Mouse (Mus musculus): ENCODE measurements at regions not wholly inside any gene's neighbourhood (a gene's known extent, or its start where the extent isn't known, plus 50 kb on each side); places are given as distances from the start of the nearest gene placed in this dataset.

- Histone ChIP-seq H3K36me3 (no peaks in the 10 kb centered on the region), H3K9me3 (replicated peaks) (no peaks in the 10 kb centered on the region), H3K4me3 (no peak overlapping the region), H3K27ac (no peak overlapping the region), H3K27me3 (ENCODE audit: low read depth, poor library complexity, severe bottlenecking) (no peaks in the 10 kb centered on the region), H3K4me1 (no peaks in the 10 kb centered on the region)
- no peak for DNase-seq (ENCODE audit: low spot score)
- WGBS, result 80% methylated on average over 2 of the region's 2 CpGs
Observed at GRCm38 (mm10) chrX:7474831-7475230, 98.6 kb upstream of the Foxp3 start.

DNA sequence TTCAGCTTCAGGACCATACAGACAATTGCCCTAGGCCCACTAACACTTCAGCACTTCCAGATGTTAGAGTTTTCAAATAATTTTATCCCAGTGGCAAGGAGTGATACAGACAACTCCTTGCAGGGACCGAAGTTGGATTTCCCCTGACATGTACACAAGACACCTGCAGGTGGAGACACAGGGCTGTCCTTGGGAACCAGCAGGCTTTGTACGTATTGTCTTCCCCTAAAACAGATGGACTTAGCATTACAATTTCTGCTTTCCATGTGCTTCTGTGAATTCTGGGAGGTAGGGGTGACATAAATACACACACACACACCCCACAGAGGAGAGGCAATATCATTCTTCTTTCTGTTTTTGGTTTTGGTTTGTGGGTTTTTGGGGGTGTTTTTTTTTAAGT, 98.2 kb upstream of the Usp27x start:
- Histone ChIP-seq H3K4me1 (no peaks in the 10 kb centered on the region), H3K36me3 (no peaks in the 10 kb centered on the region), H3K27me3 (ENCODE audit: low read depth, poor library complexity, severe bottlenecking) (no peaks in the 10 kb centered on the region), H3K4me3 (no peak overlapping the region), H3K9me3 (replicated peaks) (no peaks in the 10 kb centered on the region), H3K27ac (no peak overlapping the region)
- DNase-seq (ENCODE audit: low spot score), result peak; percentile 29
- 28% methylated on average over 2 of the region's 2 CpGs for WGBS

- Histone ChIP-seq H3K36me3 (no peaks in the 10 kb centered on the region), H3K4me1 (no peaks in the 10 kb centered on the region), H3K27me3 (ENCODE audit: low read depth, poor library complexity, severe bottlenecking) (no peaks in the 10 kb centered on the region), H3K9me3 (replicated peaks) (no peaks in the 10 kb centered on the region), H3K4me3 (no peak overlapping the region), H3K27ac (no peak overlapping the region)
- 89% methylated on average over 1 of the region's 1 CpGs for WGBS
- no peak for DNase-seq (ENCODE audit: low spot score)
Observed at GRCm38 (mm10) chrX:7469801-7470200, 94.2 kb upstream of the Usp27x start.

- H3K27me3 ChIP-seq (ENCODE audit: low read depth, poor library complexity, severe bottlenecking), result no peaks in the 10 kb centered on the region
- H3K4me3 ChIP-seq, result no peak overlapping the region
- H3K4me1 ChIP-seq, result no peaks in the 10 kb centered on the region
- DNase-seq (ENCODE audit: low spot score), result no peak
- H3K36me3 ChIP-seq, result no peaks in the 10 kb centered on the region
- WGBS, result 59% methylated on average over 1 of the region's 1 CpGs
- no peak overlapping the region for H3K27ac ChIP-seq
- no peaks in the 10 kb centered on the region for H3K9me3 ChIP-seq (replicated peaks)
Observed at GRCm38 (mm10) chrX:7467985-7468384, 92.4 kb upstream of the Usp27x start.

DNA sequence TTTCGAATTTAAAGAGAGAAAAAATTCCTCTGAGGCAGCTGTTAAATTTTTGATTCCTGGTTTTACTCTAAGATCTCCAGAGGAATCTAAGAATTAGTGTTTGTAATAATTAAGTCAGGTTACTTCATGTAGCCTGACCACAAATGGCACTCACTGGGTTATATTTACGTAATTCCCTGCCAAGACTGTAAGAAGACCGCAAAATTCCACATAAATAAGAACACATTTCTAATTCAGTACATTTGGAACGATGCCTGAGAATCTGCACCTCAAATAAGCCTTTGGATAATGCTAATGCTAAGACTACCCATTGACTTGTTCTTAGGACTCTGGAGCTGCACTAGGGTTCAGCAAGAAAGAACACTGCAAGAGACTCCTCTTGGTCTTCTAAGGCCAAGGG, 81.2 kb upstream of the Usp27x start:
- no peak overlapping the region for H3K4me3 ChIP-seq
- no peak for DNase-seq (ENCODE audit: low spot score)
- WGBS, result 92% methylated on average over 4 of the region's 4 CpGs
- H3K9me3 ChIP-seq (replicated peaks), result no peaks in the 10 kb centered on the region
- no peaks in the 10 kb centered on the region for H3K36me3 ChIP-seq
- no peaks in the 10 kb centered on the region for H3K4me1 ChIP-seq
- H3K27ac ChIP-seq, result no peak overlapping the region
- H3K27me3 ChIP-seq (ENCODE audit: low read depth, poor library complexity, severe bottlenecking), result no peaks in the 10 kb centered on the region

DNA sequence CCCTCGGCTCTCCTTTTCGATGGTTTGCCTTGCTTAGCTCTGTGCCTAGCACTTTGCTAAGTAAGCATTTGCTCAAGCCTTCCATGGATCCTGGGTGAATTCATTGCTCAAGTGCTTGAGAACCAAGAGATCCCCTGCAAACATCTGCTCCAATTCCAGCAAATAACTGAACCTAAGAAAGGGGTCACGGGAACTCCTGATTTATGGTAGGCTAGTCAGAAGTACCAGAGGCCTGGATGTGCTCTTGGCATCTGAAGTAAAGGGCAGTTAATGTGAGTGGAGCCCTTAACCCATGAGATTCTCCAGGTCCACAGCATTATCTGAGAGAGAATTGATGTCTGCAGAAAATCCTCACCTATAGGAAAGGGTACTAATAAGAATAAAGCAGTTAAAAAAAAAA, 69.4 kb upstream of the Usp27x start:
- no peaks in the 10 kb centered on the region for H3K27me3 ChIP-seq (ENCODE audit: low read depth, poor library complexity, severe bottlenecking)
- 47% methylated on average over 3 of the region's 3 CpGs for WGBS
- no peak overlapping the region for H3K4me3 ChIP-seq
- H3K4me1 ChIP-seq, result peaks cover 10% of the 10 kb centered on the region
- no peaks in the 10 kb centered on the region for H3K9me3 ChIP-seq (replicated peaks)
- H3K27ac ChIP-seq, result no peak overlapping the region
- no peaks in the 10 kb centered on the region for H3K36me3 ChIP-seq
- DNase-seq (ENCODE audit: low spot score), result no peak

- 40% methylated on average over 6 of the region's 6 CpGs for WGBS
- peaks cover 10% of the 10 kb centered on the region for H3K4me1 ChIP-seq
- H3K9me3 ChIP-seq (replicated peaks), result no peaks in the 10 kb centered on the region
- H3K36me3 ChIP-seq, result no peaks in the 10 kb centered on the region
- no peak overlapping the region for H3K4me3 ChIP-seq
- H3K27me3 ChIP-seq (ENCODE audit: low read depth, poor library complexity, severe bottlenecking), result no peaks in the 10 kb centered on the region
- no peak for DNase-seq (ENCODE audit: low spot score)
- H3K27ac ChIP-seq, result no peak overlapping the region
Observed at GRCm38 (mm10) chrX:7444583-7444982, 69.0 kb upstream of the Usp27x start.

DNA sequence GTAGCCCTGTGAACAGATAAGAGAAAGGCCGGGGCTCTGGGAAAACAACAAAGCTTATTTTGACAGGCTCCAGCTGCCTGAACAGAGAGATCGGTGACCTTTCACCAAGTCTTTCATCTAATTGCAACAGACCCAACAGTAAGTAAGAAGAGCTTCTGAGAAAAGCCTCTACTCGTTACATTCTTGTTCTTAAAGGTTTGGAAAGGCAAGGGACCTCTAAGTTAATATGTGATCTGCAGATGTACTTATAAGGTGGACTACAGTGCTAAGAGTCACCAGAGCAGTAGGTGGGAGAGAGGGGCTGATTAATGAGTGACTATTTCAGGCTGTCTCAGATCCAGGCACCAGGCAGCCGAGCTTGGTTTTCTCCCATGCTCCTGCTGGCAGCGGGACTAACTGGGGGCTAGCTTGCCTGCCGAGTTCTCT, 68.4 kb upstream of the Usp27x start:
- Histone ChIP-seq H3K9me3 (replicated peaks) (no peaks in the 10 kb centered on the region), H3K27ac (no peak overlapping the region), H3K36me3 (no peaks in the 10 kb centered on the region), H3K27me3 (ENCODE audit: low read depth, poor library complexity, severe bottlenecking) (no peaks in the 10 kb centered on the region), H3K4me3 (no peak overlapping the region), H3K4me1 (peaks cover 10% of the 10 kb centered on the region)
- no peak for DNase-seq (ENCODE audit: low spot score)
- WGBS, result 28% methylated on average over 6 of the region's 6 CpGs

- H3K9me3 ChIP-seq (replicated peaks), result no peaks in the 10 kb centered on the region
- WGBS, result 79% methylated on average over 2 of the region's 2 CpGs
Observed at GRCm38 (mm10) chrX:7435375-7436042, 59.9 kb upstream of the Usp27x start.

DNA sequence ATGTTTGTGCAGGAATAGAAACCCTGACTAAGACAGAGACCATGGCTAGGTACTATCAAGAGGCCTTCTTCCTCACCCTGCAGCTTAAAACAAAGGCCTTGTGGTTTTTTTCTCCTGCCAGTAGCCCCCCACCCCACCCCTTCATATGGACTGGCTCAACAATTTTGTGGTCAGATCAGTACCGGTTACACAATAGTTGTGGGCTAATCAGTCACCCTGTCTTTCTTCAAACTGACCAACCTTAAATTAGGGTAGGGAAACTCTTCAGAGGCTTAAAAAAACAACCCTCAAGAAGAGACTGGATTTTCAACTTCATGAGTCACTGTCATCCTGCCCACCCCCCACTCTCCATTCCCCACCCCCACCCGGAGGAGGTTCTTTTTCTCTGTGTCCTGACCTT, 58.6 kb upstream of the Usp27x start:
- no peaks in the 10 kb centered on the region for H3K36me3 ChIP-seq
- 0 out of 2 replicates have a peak, but pooled peaks cover 2% of the 10 kb centered on the region for H3K4me1 ChIP-seq
- 42% methylated on average over 2 of the region's 2 CpGs for WGBS
- H3K9me3 ChIP-seq (replicated peaks), result no peaks in the 10 kb centered on the region
- DNase-seq (ENCODE audit: low spot score), result no peak
- no peak overlapping the region for H3K27ac ChIP-seq
- no peak overlapping the region for H3K4me3 ChIP-seq
- H3K27me3 ChIP-seq (ENCODE audit: low read depth, poor library complexity, severe bottlenecking), result no peaks in the 10 kb centered on the region

More at GRCm38 (mm10) chrX:7435375-7436042, 59.9 kb upstream of the Usp27x start:
- H3K27me3 ChIP-seq (ENCODE audit: low read depth, poor library complexity, severe bottlenecking), result no peaks in the 10 kb centered on the region
- H3K27ac ChIP-seq, result no peak overlapping the region
- no peak for DNase-seq (ENCODE audit: low spot score)
- no peaks in the 10 kb centered on the region for H3K4me1 ChIP-seq
- no peak overlapping the region for H3K4me3 ChIP-seq
- H3K36me3 ChIP-seq, result no peaks in the 10 kb centered on the region

GRCm38 (mm10) chrX:7430456-7430855, 54.8 kb upstream of the Usp27x start:
- H3K27me3 ChIP-seq (ENCODE audit: low read depth, poor library complexity, severe bottlenecking), result no peaks in the 10 kb centered on the region
- no peaks in the 10 kb centered on the region for H3K9me3 ChIP-seq (replicated peaks)
- DNase-seq (ENCODE audit: low spot score), result no peak
- no peaks in the 10 kb centered on the region for H3K36me3 ChIP-seq
- no peak overlapping the region for H3K27ac ChIP-seq
- 92% methylated on average over 1 of the region's 1 CpGs for WGBS
- no peak overlapping the region for H3K4me3 ChIP-seq
- 0 out of 2 replicates have a peak, but pooled peaks cover 7% of the 10 kb centered on the region for H3K4me1 ChIP-seq

DNA sequence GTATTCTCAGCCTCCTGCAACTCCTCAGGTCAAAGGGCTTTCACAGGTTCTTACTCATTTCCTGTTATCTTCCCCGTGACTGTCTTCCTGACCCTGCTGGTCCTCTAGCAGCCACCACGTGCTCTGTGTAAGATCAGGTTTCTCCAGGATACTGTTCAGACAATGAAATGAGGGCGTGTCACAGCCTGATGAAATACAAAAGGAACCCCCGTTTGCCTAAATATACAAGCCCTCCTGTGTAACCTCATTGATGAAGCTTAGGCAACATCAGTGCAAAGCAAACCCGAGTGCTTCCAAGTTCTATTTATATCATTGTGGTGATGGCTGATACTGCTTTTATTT, 53.9 kb upstream of the Usp27x start:
- Histone ChIP-seq H3K27ac (no peak overlapping the region), H3K4me1 (0 out of 2 replicates have a peak, but pooled peaks cover 7% of the 10 kb centered on the region), H3K36me3 (no peaks in the 10 kb centered on the region), H3K4me3 (no peak overlapping the region), H3K27me3 (ENCODE audit: low read depth, poor library complexity, severe bottlenecking) (no peaks in the 10 kb centered on the region), H3K9me3 (replicated peaks) (no peaks in the 10 kb centered on the region)
- 19% methylated on average over 5 of the region's 5 CpGs for WGBS
- no peak for DNase-seq (ENCODE audit: low spot score)

DNA sequence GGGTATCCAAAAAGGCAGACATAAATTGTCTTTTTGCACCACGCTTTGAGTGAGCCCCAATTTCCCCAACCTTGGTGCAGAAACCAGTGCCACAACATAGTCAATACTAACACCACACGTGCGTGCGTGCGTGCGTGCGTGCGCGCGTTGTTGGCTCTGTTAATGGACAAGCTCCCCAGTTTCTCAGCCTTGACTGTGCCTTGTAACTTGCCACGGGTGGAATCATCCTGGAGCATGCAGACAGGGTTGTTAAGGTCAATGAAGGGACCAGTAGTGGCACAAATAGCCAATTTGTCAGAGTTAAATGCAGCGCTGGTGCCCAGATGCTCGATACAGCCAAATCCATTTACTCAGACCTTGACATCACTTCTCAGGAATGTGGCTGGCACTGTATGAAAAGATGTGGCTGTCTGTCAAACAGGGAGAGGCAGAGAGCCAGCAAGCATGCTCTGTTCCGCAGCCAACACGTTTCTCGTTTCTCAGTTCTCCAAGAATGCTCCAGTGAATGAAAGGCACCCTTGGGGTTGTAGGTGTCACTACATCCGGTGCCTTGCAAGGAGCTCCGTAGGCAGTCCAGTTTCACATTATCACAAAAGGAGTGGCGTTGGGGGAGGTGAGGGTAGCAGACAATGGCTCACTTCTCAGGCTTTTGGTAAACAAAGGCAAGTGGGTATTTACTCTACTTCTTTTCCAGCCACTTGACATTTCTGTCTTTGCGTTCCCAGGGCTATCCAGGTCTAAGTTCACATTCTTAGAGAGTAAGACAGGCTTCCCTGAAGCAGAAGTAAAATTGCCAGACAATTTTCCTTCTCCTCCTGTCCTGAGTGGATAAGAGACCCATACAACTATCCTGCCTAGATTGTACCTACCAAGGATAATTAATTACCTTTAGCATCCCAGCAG, 53.2 kb upstream of the Usp27x start:
- Histone ChIP-seq H3K4me3 (no peak overlapping the region), H3K27me3 (ENCODE audit: low read depth, poor library complexity, severe bottlenecking) (no peaks in the 10 kb centered on the region), H3K27ac (no peak overlapping the region), H3K36me3 (no peaks in the 10 kb centered on the region), H3K9me3 (replicated peaks) (no peaks in the 10 kb centered on the region), H3K4me1 (0 out of 2 replicates have a peak, but pooled peaks cover 7% of the 10 kb centered on the region)
- DNase-seq (ENCODE audit: low spot score), result peak; percentile 32
- WGBS, result 54% methylated on average over 20 of the region's 20 CpGs

Data from limb, embryonic 10.5 days (tissue).